Comparison of ENCODE assay signal across 8 mouse cellular contexts in the genomic region with DNA sequence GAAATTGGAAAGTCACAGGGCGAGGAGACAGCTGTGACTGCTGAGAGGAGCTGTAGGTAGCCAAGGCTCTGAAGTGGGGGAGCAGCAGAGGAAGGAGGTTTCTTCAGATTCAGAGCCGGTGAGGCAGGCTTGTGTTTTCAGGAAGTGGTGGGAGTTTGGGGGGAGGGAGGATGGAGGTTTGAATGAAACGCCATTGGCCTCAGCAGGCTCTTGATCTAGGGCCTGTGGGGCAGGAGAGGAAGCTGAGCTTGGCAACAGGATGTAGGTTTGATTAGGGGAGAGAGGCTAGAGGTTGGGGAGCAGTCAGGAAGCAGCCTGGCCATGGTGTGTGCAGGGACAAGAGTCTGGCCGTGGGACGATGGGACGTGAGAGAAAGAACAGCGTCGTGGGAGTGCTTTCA. TPM values are rescaled to one million over a fixed set of nuclear protein-coding genes. Genes with fewer than 3 reads are reported as not detected.
DNase-seq lines count a peak whose midpoint lies in the region; ATAC-seq lines count a peak whose summit lies in the region.

No protein-coding gene starts in this region.

- ATAC-seq in embryonic facial prominence, embryonic 13.5 days (ENCODE audit: insufficient number of reproducible peaks, insufficient read depth, low FRiP score, low TSS enrichment, low read depth) = no peak

- peaks cover 35% of the 10 kb centered on the region for H3K4me1 ChIP-seq in embryonic facial prominence, embryonic 13.5 days
- peaks cover 37% of the 10 kb centered on the region for H3K4me1 ChIP-seq in embryonic facial prominence, embryonic 10.5 days
- peaks cover 75% of the 10 kb centered on the region for H3K4me1 ChIP-seq in megakaryocyte, embryonic 14.5 days

- peak overlapping the region; percentile 39; the same call in 1 of the 2 replicates for H3K27ac ChIP-seq in embryonic facial prominence, embryonic 13.5 days
- H3K27ac ChIP-seq in embryonic facial prominence, embryonic 10.5 days (replicated peaks) = no peak overlapping the region

- H3K27me3 ChIP-seq in embryonic facial prominence, embryonic 13.5 days = no peaks in the 10 kb centered on the region
- no peaks in the 10 kb centered on the region for H3K27me3 ChIP-seq in embryonic facial prominence, embryonic 10.5 days (replicated peaks; ENCODE audit: low read depth, poor library complexity, severe bottlenecking)
- H3K27me3 ChIP-seq in megakaryocyte, embryonic 14.5 days (replicated peaks) = no peaks in the 10 kb centered on the region

- H3K4me2 ChIP-seq in embryonic facial prominence, embryonic 13.5 days = no peak overlapping the region

- H3K9me3 ChIP-seq in embryonic facial prominence, embryonic 13.5 days = no peaks in the 10 kb centered on the region
- no peaks in the 10 kb centered on the region for H3K9me3 ChIP-seq in embryonic facial prominence, embryonic 10.5 days
- H3K9me3 ChIP-seq in megakaryocyte, embryonic 14.5 days = no peaks in the 10 kb centered on the region

- peaks cover 68% of the 10 kb centered on the region for H3K36me3 ChIP-seq in embryonic facial prominence, embryonic 13.5 days
- peaks cover 69% of the 10 kb centered on the region for H3K36me3 ChIP-seq in embryonic facial prominence, embryonic 10.5 days (replicated peaks)
- peaks cover 46% of the 10 kb centered on the region for H3K36me3 ChIP-seq in megakaryocyte, embryonic 14.5 days (replicated peaks; ENCODE audit: low read length)

- H3K9ac ChIP-seq in embryonic facial prominence, embryonic 13.5 days = no peak overlapping the region

- no peak overlapping the region for H3K4me3 ChIP-seq in embryonic facial prominence, embryonic 13.5 days
- H3K4me3 ChIP-seq in embryonic facial prominence, embryonic 10.5 days = no peak overlapping the region
- peak overlapping the region; percentile 87 for H3K4me3 ChIP-seq in megakaryocyte, embryonic 14.5 days (replicated peaks)

- DNase-seq in embryonic facial prominence, embryonic 10.5 days (ENCODE audit: low spot score) = no peak
- DNase-seq in 416B (ENCODE audit: low read depth) = peak; percentile 95
- DNase-seq in induced T-regulatory cell, adult 2 months (ENCODE audit: low read depth) = peak; percentile 93
- DNase-seq in cerebellum, postnatal 4 days (ENCODE audit: low spot score in 2 of 2) = no peak
- DNase-seq in layer of hippocampus, postnatal 25 days (ENCODE audit: extremely low spot score in 1 of 2, low spot score in 1 of 2) = no peak
- no peak for DNase-seq in adrenal gland, adult (ENCODE audit: inconsistent age in 2 of 2, low spot score in 1 of 2)

- 75% methylated on average over 8 of the region's 8 CpGs for WGBS in embryonic facial prominence, embryonic 13.5 days
- WGBS in embryonic facial prominence, embryonic 10.5 days = 76% methylated on average over 8 of the region's 8 CpGs

RNA-seq across cellular contexts. Expression of a gene that starts 4.1 kb away (rescaled TPM):
- 3.3 and 3.9 TPM in 2 replicates for polyA plus RNA-seq in embryonic facial prominence, embryonic 13.5 days (2015; fragmentation: Nextera tagmentation; extraction: Ambion mirVana)
- polyA plus RNA-seq in embryonic facial prominence, embryonic 10.5 days (2016; fragmentation: Nextera tagmentation; extraction: Ambion mirVana) = 3.0 and 3.5 TPM in 2 replicates
- polyA plus RNA-seq in megakaryocyte, embryonic 14.5 days (2012; ENCODE audit: insufficient read depth, low replicate concordance) = 3.6 and 5.8 TPM in 2 replicates
- 10 to 100 TPM; 14.1 to 15.1 TPM for total RNA-seq in layer of hippocampus, postnatal 25 days (2021)

RNA-seq across cellular contexts. Expression of a gene that starts 36.2 kb away (rescaled TPM):
- polyA plus RNA-seq in embryonic facial prominence, embryonic 13.5 days (2015; fragmentation: Nextera tagmentation; extraction: Ambion mirVana) = 31.5 and 33.0 TPM in 2 replicates
- polyA plus RNA-seq in embryonic facial prominence, embryonic 10.5 days (2016; fragmentation: Nextera tagmentation; extraction: Ambion mirVana) = 49.1 and 52.0 TPM in 2 replicates
- polyA plus RNA-seq in megakaryocyte, embryonic 14.5 days (2012; ENCODE audit: insufficient read depth, low replicate concordance) = 4.8 and 13.1 TPM in 2 replicates
- 10 to 100 TPM; 27.9 to 28.0 TPM for total RNA-seq in layer of hippocampus, postnatal 25 days (2021)

RNA-seq across cellular contexts. Expression of a gene that starts 39.1 kb away (rescaled TPM):
- 56.0 and 61.2 TPM in 2 replicates for polyA plus RNA-seq in embryonic facial prominence, embryonic 13.5 days (2015; fragmentation: Nextera tagmentation; extraction: Ambion mirVana)
- 29.2 and 29.3 TPM in 2 replicates for polyA plus RNA-seq in embryonic facial prominence, embryonic 10.5 days (2016; fragmentation: Nextera tagmentation; extraction: Ambion mirVana)
- polyA plus RNA-seq in megakaryocyte, embryonic 14.5 days (2012; ENCODE audit: insufficient read depth, low replicate concordance) = 2.0 and 2.2 TPM in 2 replicates
- total RNA-seq in layer of hippocampus, postnatal 25 days (2021) = 10 to 100 TPM; 15.9 to 23.3 TPM

RNA-seq across cellular contexts. Expression of a gene that starts 40.0 kb away (rescaled TPM):
- 5.6 and 5.8 TPM in 2 replicates for polyA plus RNA-seq in embryonic facial prominence, embryonic 13.5 days (2015; fragmentation: Nextera tagmentation; extraction: Ambion mirVana)
- 7.0 and 7.4 TPM in 2 replicates for polyA plus RNA-seq in embryonic facial prominence, embryonic 10.5 days (2016; fragmentation: Nextera tagmentation; extraction: Ambion mirVana)
- polyA plus RNA-seq in megakaryocyte, embryonic 14.5 days (2012; ENCODE audit: insufficient read depth, low replicate concordance) = 7.8 TPM in 1 of 2 replicates, not detected in the other
- 10 to 100 TPM in 1 of 2 experiments, 1 to 10 TPM in 1; 9.3 to 12.3 TPM for total RNA-seq in layer of hippocampus, postnatal 25 days (2021)

Comparison
In these comparisons a context has a peak if more than half of its experiments do, and no peak if none do; other contexts are left out.
1. DNase-seq: peak in 416B (single experiment) and induced T-regulatory cell, adult 2 months (single experiment); none in embryonic facial prominence, embryonic 10.5 days (single experiment), cerebellum, postnatal 4 days (0 of 2), layer of hippocampus, postnatal 25 days (0 of 2) and adrenal gland, adult (0 of 2).